Mouse (Mus musculus) intestine, embryonic 14.5 days (tissue): Measurements from ENCODE around the gene Fndc3b. TPM values are rescaled to one million over a fixed set of nuclear protein-coding genes. Genes with fewer than 3 reads are reported as not detected.

ENCODE experiments used
- ATAC-seq: fragments of 200-750 bp; cut with Nextera tagmentation; replicated peaks from 2 replicates; pipeline ENCODE4 v1.8.0; 2017; ENCODE audit warnings: low read depth, moderate number of reproducible peaks, moderate TSS enrichment, moderate library complexity; ENCODE audit not compliant: low FRiP score, low TSS enrichment
- DNase-seq: peaks from one replicate; pipeline ENCODE4 v3.0.0-alpha.2; 2018; ENCODE audit warnings: low spot score
- H3K27ac ChIP-seq: fragments of 300-500 bp; sonication (generic); 2 replicates; pipeline ENCODE4 v1.5.1; 2014; ENCODE audit warnings: low read depth, mild to moderate bottlenecking, control low read depth
- H3K27me3 ChIP-seq: fragments of 300-500 bp; sonication (generic); replicated peaks from 2 replicates; pipeline ENCODE4 v1.6.1; 2014; ENCODE audit warnings: low read length, control low read depth; ENCODE audit not compliant: control insufficient read depth, insufficient read depth
- H3K36me3 ChIP-seq: fragments of 300-500 bp; sonication (generic); 2 replicates; pipeline ENCODE4 v1.6.1; 2014; ENCODE audit warnings: low read length, control low read depth; ENCODE audit not compliant: control insufficient read depth, insufficient read depth
- H3K4me1 ChIP-seq: fragments of 300-500 bp; sonication (generic); replicated peaks from 2 replicates; pipeline ENCODE4 v1.6.1; 2014; ENCODE audit warnings: low read length, control low read depth, mixed read lengths; ENCODE audit not compliant: control insufficient read depth, insufficient read depth
- H3K4me2 ChIP-seq: fragments of 300-500 bp; sonication (generic); 2 replicates; pipeline ENCODE4 v1.6.1; 2014; ENCODE audit warnings: low read length
- H3K4me3 ChIP-seq: fragments of 300-500 bp; sonication (generic); 2 replicates; pipeline ENCODE4 v1.5.1; 2014; ENCODE audit warnings: low read depth, low read length, control low read depth, mixed read lengths
- H3K9ac ChIP-seq: fragments of 300-500 bp; sonication (generic); 2 replicates; pipeline ENCODE4 v1.6.1; 2014; ENCODE audit warnings: mild to moderate bottlenecking, low read length
- H3K9me3 ChIP-seq: fragments of 300-500 bp; sonication (generic); 2 replicates; pipeline ENCODE4 v1.6.1; 2016; ENCODE audit warnings: low read length, control low read depth; ENCODE audit not compliant: control insufficient read depth
- WGBS: fragments of 180-500 bp; shearing (Covaris S2); extraction: QIAGEN DNeasy Blood & Tissue Kit; methylation state at CpG from one replicate; pipeline ENCODE4 v1.1.7; 2014; 5-methylcytosine and 5-hydroxymethylcytosine counted together
- polyA plus RNA-seq: library from polyadenylated mRNA; unstranded; fragments of >200 nt; fragmentation: Nextera tagmentation; extraction: Ambion mirVana; gene quantifications from 2 replicates; pipeline ENCODE4 v1.2.1, GENCODE M21; 2014

Gene Fndc3b
- polyA plus RNA-seq, 1 experiment from 2014 or later, result 26.1 TPM

- no peaks in the 10 kb centered on the region for H3K9me3 ChIP-seq
- no peak overlapping the region for H3K4me2 ChIP-seq
- H3K27me3 ChIP-seq, result no peaks in the 10 kb centered on the region
- no peak overlapping the region for H3K27ac ChIP-seq
- H3K4me1 ChIP-seq, result peaks cover 10% of the 10 kb centered on the region
- WGBS, result 68% methylated on average over 7 of the region's 7 CpGs
- ATAC-seq, result no peak
- no peak overlapping the region for H3K9ac ChIP-seq
- no peak overlapping the region for H3K4me3 ChIP-seq
- H3K36me3 ChIP-seq, result no peaks in the 10 kb centered on the region
- no peak for DNase-seq
These were observed 37.4 kb downstream of the Fndc3b start for GRCm38 (mm10) chr3:27673660-27674059.

- no peak overlapping the region for H3K4me3 ChIP-seq
- H3K27me3 ChIP-seq, result no peaks in the 10 kb centered on the region
- no peaks in the 10 kb centered on the region for H3K36me3 ChIP-seq
- no peak overlapping the region for H3K4me2 ChIP-seq
- no peak overlapping the region for H3K27ac ChIP-seq
- ATAC-seq, result no peak
- WGBS, result 73% methylated on average over 12 of the region's 12 CpGs
- no peak for DNase-seq
- H3K9me3 ChIP-seq, result no peaks in the 10 kb centered on the region
- H3K9ac ChIP-seq, result no peak overlapping the region
- H3K4me1 ChIP-seq, result peaks cover 14% of the 10 kb centered on the region
These were observed 40.7 kb downstream of the Fndc3b start for GRCm38 (mm10) chr3:27670416-27670815.

- H3K4me1 ChIP-seq, result peaks cover 15% of the 10 kb centered on the region
- H3K27ac ChIP-seq, result no peak overlapping the region
- H3K4me3 ChIP-seq, result no peak overlapping the region
- H3K9me3 ChIP-seq, result no peaks in the 10 kb centered on the region
- WGBS, result 85% methylated on average over 4 of the region's 4 CpGs
- H3K27me3 ChIP-seq, result no peaks in the 10 kb centered on the region
- H3K36me3 ChIP-seq, result no peaks in the 10 kb centered on the region
- no peak for ATAC-seq
- no peak overlapping the region for H3K9ac ChIP-seq
- DNase-seq, result no peak
- no peak overlapping the region for H3K4me2 ChIP-seq
These were observed 43.8 kb downstream of the Fndc3b start for GRCm38 (mm10) chr3:27667280-27667679.

GRCm38 (mm10) chr3:27665338-27665737 is 45.8 kb downstream of the Fndc3b start:
- Histone ChIP-seq H3K36me3 (no peaks in the 10 kb centered on the region), H3K4me3 (no peak overlapping the region), H3K9me3 (no peaks in the 10 kb centered on the region), H3K4me1 (peaks cover 15% of the 10 kb centered on the region), H3K27ac (no peak overlapping the region), H3K4me2 (no peak overlapping the region), H3K9ac (no peak overlapping the region), H3K27me3 (no peaks in the 10 kb centered on the region)
- ATAC-seq (peak; percentile 68; the same call in 1 of the 2 replicates), DNase-seq (no peak)
- 0% methylated on average over 1 of the region's 1 CpGs for WGBS

- WGBS, result 48% methylated on average over 5 of the region's 5 CpGs
- H3K4me3 ChIP-seq, result no peak overlapping the region
- H3K9ac ChIP-seq, result no peak overlapping the region
- no peak overlapping the region for H3K4me2 ChIP-seq
- H3K9me3 ChIP-seq, result no peaks in the 10 kb centered on the region
- ATAC-seq, result no peak
- H3K27ac ChIP-seq, result no peak overlapping the region
- H3K4me1 ChIP-seq, result peaks cover 15% of the 10 kb centered on the region
- no peak for DNase-seq
- no peaks in the 10 kb centered on the region for H3K27me3 ChIP-seq
- no peaks in the 10 kb centered on the region for H3K36me3 ChIP-seq
These were observed 47.9 kb downstream of the Fndc3b start for GRCm38 (mm10) chr3:27663221-27663620.

- 90% methylated on average over 4 of the region's 4 CpGs for WGBS
- H3K4me2 ChIP-seq, result no peak overlapping the region
- no peak overlapping the region for H3K4me3 ChIP-seq
- no peak overlapping the region for H3K27ac ChIP-seq
- no peaks in the 10 kb centered on the region for H3K36me3 ChIP-seq
- H3K27me3 ChIP-seq, result no peaks in the 10 kb centered on the region
- no peaks in the 10 kb centered on the region for H3K9me3 ChIP-seq
- no peak overlapping the region for H3K9ac ChIP-seq
- ATAC-seq (no peak), DNase-seq (no peak)
- H3K4me1 ChIP-seq, result no peaks in the 10 kb centered on the region; the same call in 1 of the 2 replicates
These were observed 52.8 kb downstream of the Fndc3b start for GRCm38 (mm10) chr3:27658198-27658763.

GRCm38 (mm10) chr3:27656764-27657390 is 54.2 kb downstream of the Fndc3b start:
- H3K36me3 ChIP-seq, result no peaks in the 10 kb centered on the region
- no peak overlapping the region for H3K9ac ChIP-seq
- H3K9me3 ChIP-seq, result no peaks in the 10 kb centered on the region
- H3K4me2 ChIP-seq, result no peak overlapping the region
- DNase-seq (no peak), ATAC-seq (no peak)
- H3K4me1 ChIP-seq, result peaks cover 2% of the 10 kb centered on the region; the same call in 1 of the 2 replicates
- WGBS, result 69% methylated on average over 7 of the region's 7 CpGs
- no peak overlapping the region for H3K4me3 ChIP-seq
- H3K27ac ChIP-seq, result no peak overlapping the region
- H3K27me3 ChIP-seq, result no peaks in the 10 kb centered on the region

- 69% methylated on average over 4 of the region's 4 CpGs for WGBS
These were observed 55.4 kb downstream of the Fndc3b start for GRCm38 (mm10) chr3:27655673-27656072.

GRCm38 (mm10) chr3:27655042-27655441 is 56.1 kb downstream of the Fndc3b start:
- H3K4me2 ChIP-seq, result no peak overlapping the region
- no peaks in the 10 kb centered on the region for H3K27me3 ChIP-seq
- ATAC-seq, result no peak
- no peaks in the 10 kb centered on the region for H3K36me3 ChIP-seq
- no peak overlapping the region for H3K4me3 ChIP-seq
- no peaks in the 10 kb centered on the region for H3K9me3 ChIP-seq
- DNase-seq, result no peak
- H3K27ac ChIP-seq, result no peak overlapping the region
- peaks cover 9% of the 10 kb centered on the region; the same call in 1 of the 2 replicates for H3K4me1 ChIP-seq
- H3K9ac ChIP-seq, result no peak overlapping the region
- WGBS, result 77% methylated on average over 11 of the region's 11 CpGs

More at GRCm38 (mm10) chr3:27655673-27656072, 55.4 kb downstream of the Fndc3b start:
- ATAC-seq (no peak), DNase-seq (no peak)
- Histone ChIP-seq H3K4me3 (no peak overlapping the region), H3K4me1 (peaks cover 9% of the 10 kb centered on the region; the same call in 1 of the 2 replicates), H3K9ac (no peak overlapping the region), H3K36me3 (no peaks in the 10 kb centered on the region), H3K27me3 (no peaks in the 10 kb centered on the region), H3K9me3 (no peaks in the 10 kb centered on the region), H3K27ac (no peak overlapping the region), H3K4me2 (no peak overlapping the region)
